Mouse (Mus musculus) adrenal gland, postnatal 36 days (tissue): ENCODE results near the gene Cdyl2. TPM values are rescaled to one million over a fixed set of nuclear protein-coding genes. Genes with fewer than 3 reads are reported as not detected.

ENCODE experiments used
- DNase-seq, 2 experiments: peaks; one replicate each; pipeline ENCODE4 v3.0.0; 2021; ENCODE audit warnings: mixed read lengths in 1 of 2
- total RNA-seq, 2 experiments: library from RNA; stranded (reverse); gene quantifications; 2 replicates each; pipeline ENCODE4 v1.2.3; 2021

Cdyl2 gene
- total RNA-seq, 2 experiments from 2014 or later = 7.3 to 10.3 TPM

- DNase-seq = no peak
These were observed 110.5 kb downstream of the Cdyl2 start for GRCm38 (mm10) chr8:116622326-116622725.

DNA sequence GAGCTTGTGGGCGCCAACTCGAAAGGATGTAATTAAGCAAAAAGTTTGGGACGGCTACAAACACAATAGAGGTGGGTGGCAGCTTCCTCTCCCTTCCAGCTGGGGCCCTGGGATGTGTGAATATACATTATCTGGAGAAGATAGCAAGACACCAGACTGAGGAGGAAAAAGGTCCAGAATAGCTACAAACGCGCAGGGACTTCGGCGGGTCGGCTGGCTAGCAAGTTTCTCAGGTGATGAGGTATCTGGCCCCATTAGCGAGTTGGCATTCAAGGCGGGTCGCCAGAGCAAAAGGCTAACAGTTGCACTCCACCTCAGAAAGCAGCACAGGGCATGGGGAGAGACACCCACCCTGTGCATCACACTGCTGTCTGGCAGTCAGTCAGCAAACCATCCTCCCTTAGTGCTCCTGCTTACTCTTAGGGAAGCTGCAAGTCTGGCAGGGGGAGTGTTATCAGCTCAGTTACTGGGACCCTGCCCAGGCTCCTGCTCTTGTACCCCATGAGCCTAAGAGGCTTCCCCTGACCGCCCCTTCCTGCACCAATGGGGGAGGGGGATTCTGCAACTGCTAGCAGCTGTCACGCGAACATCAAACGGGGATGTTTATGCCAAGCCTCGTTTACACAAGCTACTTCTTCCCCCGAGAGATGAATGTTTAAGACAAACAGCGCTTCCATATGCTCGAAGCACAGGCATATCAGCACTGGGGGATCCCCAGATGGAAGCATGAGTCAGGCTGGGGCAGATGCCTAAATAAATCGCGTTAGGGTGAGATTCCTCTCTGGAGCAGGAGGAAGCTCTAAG is 111.4 kb downstream of the Cdyl2 start:
- no peak for DNase-seq

GRCm38 (mm10) chr8:116619686-116620320 is 113.0 kb downstream of the Cdyl2 start:
- DNase-seq = no peak

DNA sequence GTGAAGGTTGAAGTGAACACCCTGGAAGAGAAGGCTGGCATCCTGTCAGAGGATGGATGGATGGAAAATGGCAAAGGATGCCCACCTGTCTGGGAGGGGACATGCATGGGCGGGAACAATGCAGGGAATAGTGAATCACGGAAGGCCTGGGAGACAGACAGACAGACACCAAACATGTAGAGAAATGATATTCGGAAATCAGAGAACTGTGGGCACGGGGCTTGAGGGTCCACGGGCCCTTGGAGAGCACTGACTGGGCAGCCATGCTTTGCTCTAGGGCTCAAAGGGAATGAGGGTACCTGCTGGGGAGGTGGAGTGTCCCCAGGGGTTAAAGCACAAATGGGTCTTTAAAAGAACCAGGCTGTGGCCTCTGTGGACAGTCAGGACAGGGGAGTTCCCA is 113.6 kb downstream of the Cdyl2 start:
- no peak for DNase-seq

- DNase-seq = no peak
These were observed 114.0 kb downstream of the Cdyl2 start for GRCm38 (mm10) chr8:116618797-116619196.

GRCm38 (mm10) chr8:116617891-116618290 is 114.9 kb downstream of the Cdyl2 start:
- no peak for DNase-seq

GRCm38 (mm10) chr8:116616369-116616768 is 116.4 kb downstream of the Cdyl2 start:
- DNase-seq = no peak

DNA sequence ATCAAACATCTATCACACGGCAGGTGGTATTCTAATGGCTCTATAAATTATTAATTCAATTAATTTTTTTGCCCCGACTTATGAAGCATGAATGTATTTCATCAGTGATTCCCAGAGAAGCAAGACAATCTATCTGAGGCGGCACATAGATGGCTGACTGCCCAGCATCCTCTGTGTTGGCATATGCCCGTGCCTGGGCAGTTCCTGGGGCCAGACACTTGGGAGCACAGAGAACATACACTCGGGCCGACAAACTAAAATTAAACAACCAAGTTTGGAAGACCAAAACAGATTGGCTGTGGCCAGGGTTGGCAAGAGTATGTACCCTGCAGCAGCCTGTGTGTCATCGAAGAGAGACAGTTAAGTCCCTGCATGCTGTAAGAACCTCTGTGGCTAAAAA is 117.9 kb downstream of the Cdyl2 start:
- no peak for DNase-seq

DNA sequence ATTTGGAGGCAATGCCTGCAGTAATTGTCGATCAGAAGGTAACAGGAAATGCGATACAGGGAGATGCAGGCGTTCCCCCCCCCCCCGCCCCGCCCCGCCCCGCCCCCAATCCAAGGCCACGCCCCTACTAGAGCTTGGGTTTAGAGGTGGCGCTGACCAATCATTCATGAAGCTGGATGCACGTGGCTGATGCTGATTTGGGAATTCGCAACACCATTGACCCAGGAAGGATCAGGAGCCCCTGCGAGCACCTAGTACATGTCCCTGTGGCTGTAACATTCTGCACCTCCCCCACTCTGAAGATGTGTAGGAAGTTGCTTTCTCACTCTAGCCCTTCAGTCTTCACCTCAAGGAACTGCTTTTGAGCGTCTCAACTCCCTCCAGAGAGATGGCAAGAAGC is 126.6 kb downstream of the Cdyl2 start:
- no peak for DNase-seq

GRCm38 (mm10) chr8:116602806-116603205 is 130.0 kb downstream of the Cdyl2 start:
- DNase-seq = no peak

DNA sequence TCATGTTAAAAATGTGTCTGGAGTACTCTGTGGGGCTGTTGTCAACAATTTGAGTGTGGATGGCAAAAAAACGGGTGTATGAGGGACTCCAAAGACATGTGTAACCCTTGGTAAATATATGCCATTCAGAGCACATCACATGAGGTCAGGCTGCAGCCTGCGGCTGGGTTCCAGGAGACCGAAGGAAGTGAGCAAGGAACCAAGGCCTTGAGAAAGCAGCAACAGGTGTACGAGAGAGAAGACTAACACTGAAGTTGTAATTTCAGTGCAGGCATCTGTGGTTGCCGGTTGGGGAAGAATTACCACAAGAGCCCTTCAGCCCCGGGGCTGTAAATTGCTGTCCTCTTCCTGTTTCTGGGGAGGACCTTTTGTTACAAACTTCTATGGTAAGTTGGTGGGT is 133.1 kb downstream of the Cdyl2 start:
- no peak for DNase-seq

- no peak for DNase-seq
These were observed 141.6 kb downstream of the Cdyl2 start for GRCm38 (mm10) chr8:116591226-116591625.

- no peak for DNase-seq
These were observed 142.2 kb downstream of the Cdyl2 start for GRCm38 (mm10) chr8:116590546-116590945.

- DNase-seq = no peak
These were observed 142.7 kb downstream of the Cdyl2 start for GRCm38 (mm10) chr8:116590106-116590505.

DNA sequence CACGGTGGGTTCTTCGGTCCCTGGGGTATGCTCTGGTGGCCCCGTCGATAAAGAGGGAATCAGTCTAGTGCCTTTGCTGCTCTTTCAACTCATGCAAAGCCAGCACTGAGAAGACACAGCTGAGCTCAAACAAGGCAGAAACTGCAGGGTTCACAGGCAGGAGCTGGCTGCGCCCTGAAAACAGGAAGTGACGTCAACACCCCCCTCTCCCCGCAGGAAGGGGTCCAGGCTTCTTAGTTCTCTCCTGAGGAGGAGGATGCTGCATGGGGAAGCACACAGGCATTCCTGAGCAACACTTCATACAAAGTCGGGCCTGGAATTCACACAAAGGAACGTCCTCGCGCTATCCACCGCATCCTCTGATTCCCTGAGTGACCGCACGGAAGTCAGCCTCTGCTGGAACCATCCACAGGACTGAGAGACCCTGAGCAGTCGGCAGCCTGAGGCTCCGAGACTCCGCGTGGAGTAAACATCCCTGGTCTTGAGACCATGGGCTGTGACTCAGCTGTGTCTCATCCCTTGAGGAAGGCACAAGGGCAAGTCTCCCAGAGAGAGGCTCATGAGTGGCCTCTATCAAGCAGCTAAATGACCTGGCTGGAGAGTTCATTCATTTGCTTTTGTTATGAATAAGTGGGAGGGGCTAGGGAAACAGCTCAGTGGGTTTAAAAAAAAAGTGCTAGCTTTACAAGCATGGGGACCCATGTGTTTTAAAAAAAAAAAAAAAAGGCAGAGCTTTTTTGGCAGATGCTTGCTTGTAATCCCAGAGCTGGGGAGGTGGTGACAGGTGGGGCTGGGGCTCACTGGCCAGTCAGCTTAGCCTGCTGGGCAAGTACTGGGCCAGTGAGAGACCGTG is 144.9 kb downstream of the Cdyl2 start:
- DNase-seq = no peak

- peak in 1 of 2 experiments; percentile 25 for DNase-seq
These were observed 151.3 kb downstream of the Cdyl2 start for GRCm38 (mm10) chr8:116581318-116582019.

GRCm38 (mm10) chr8:116576732-116577131 is 156.1 kb downstream of the Cdyl2 start:
- no peak for DNase-seq

GRCm38 (mm10) chr8:116573085-116573484 is 159.7 kb downstream of the Cdyl2 start:
- no peak for DNase-seq

GRCm38 (mm10) chr8:116552778-116553177 is 180.0 kb downstream of the Cdyl2 start:
- DNase-seq = no peak

DNA sequence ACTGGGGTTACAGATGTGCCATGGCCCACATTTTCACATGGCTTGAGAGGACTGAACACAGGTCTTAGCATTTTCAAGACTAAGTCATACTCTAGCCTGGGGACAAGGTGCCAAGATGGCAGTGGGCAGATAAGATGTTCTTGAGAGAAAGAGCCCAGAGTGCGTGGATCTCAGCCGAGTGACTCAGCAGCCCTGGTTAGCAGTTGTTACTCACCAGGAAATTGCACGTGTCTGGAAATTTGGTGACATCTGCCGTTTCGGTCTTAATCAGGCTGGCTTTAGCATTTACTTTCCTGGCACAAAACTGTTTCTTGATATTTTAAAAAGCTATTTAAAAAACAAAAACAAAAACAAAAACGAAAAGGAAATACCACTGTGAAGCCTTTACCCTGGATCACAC is 180.5 kb downstream of the Cdyl2 start:
- DNase-seq = peak; percentile 37 to 41

- no peak for DNase-seq
These were observed 189.4 kb downstream of the Cdyl2 start for GRCm38 (mm10) chr8:116543366-116543765.

DNA sequence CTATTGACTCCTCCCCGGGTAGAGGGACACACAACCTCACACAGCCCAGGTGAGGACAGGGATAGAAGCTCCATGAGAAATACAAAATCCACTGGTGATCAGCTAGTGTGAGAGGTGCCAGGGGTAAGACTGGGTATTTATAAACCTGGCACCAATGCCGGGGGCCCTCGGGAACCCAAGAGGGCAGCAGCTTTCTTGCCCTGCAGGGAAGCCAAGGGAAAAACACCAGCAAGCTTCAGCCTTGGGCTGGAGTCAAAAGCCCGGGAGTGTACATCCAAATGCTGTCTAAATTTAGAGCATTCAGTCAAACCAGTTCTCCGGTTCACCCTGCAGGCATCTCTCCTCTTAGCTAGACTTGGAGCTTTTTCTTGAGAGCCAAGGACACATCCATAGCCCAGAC is 189.9 kb downstream of the Cdyl2 start:
- DNase-seq = no peak
